Mouse (Mus musculus) MEL-GATA-1-ER (cell line): ENCODE results near the gene Dmrtc2.

Source experiments
- DNase-seq: peaks from one replicate; pipeline ENCODE4 v3.0.0-alpha.2; 2012; ENCODE audit warnings: low read depth; ENCODE audit errors: extremely low read depth

Gene Dmrtc2

DNA sequence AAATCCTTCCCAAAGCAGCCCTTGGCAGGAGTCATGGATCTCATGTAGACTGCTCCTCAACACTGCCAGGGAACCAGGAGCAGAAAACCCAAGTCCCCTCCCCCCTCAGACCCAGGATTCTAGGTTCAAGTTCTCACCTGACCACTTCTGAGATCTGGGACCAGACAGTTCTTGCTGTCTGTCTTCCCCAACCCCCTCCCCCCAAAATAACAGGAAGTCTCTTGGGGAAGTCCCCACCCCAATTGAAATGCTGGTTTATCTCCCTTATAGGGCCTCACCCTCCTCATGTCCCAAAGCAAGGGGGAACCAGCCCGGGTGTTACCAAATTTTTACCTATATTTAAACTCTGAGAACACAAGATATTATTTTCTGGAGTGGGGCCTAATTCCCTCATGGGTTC is 32.0 kb downstream of the Dmrtc2 start:
- DNase-seq = peak; percentile 78

DNA sequence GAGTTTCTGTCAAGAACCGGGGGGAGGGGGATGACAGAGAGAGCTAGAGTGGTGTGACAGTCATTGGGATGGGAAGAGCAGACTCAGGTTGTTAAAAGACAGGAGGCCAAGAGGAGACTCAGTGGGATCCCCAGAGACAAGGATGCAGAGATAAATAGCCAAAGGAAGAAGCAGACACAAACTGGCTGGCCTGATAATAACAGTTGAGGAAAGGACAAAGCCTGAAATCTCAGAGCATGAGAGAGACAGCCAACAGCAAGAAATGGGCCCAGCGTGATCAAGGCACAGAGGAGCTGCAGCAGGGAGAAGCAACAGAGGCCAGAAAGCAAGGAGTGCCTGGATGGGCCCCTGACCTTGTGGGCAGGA is 32.4 kb downstream of the Dmrtc2 start:
- DNase-seq = no peak

DNA sequence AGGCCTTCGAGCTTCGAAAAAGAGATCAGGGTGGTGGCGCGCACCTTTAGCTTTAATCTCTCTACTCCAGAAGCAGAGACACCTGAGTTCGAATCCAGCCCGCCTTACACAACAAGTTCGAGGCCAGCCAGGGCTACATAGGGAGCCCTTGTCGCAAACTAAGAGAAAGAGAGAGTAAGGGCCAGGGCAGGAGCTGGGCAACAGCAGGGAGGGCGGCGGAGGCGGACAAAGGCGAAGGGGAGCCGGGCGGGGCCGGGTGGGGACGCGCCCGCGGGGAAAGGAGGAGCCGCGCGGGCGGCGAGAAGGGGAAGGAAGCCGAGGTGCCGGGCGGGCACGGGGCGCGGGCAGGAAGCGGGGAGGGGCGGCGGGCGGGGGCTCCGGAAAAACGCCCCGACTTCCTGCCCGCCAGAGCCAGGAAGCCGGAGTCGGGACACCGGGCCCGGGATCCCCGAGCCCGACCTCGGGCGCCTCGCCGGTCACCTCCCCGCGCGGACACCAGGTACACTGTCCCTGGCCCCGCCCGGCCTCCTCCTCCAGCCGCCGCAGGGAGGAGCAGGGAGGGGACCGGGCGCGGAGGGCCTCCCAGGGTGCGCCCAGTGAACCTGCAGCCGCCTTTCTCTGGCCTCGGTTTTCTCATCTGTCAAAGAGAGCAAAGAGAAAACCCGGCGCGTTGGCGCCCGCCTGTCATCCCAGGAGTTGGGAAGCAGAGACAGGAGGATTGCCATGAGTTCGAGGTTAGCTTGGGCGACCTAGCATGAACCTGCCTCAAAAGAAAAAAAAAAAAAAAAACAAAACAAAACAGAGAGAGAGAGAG is 33.0 kb downstream of the Dmrtc2 start, which contains the start of gene Arhgef1:
Arhgef1 (plus strand) TSS at position 283 of the 814 bp plus-strand sequence.
- no peak for DNase-seq

DNA sequence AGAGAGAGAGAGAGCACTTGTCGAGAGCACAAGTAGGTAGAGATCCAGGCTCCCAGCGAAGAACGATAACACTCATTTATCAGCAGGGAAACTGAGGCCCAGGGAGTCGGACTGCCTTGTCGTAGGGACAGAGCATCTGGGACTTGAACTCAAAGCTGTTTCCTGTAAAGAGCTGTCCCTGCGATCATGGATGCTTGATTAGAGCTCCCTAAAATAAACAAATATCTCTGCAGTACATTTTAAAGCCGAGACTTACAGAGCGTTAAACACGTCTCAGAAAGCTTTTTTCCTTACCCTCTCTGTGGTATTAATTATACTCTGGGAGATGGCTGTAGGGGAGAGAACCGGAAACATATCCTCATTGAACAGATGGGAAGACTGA is 33.6 kb downstream of the Dmrtc2 start:
- no peak for DNase-seq

DNA sequence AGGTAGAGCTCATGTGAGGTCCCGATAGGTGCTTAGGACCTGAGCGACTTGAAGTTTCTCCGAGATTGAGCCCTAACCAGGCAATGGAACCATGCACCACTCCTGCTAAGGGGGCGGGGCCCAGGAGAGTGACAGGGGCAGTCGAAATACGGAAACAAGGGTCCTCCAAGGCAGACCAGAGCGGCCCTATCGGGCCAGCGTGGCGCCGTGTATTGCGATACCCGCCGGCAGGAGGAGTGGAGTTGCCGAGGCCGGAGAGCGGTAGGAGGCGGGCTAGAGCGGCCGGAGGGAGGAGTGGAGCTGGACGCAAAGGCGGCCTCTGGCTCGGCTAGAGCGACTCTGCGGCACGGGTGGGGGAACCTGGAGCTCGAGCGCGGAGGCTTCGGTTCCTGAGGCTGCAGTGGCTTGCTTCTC is 34.2 kb downstream of the Dmrtc2 start:
- DNase-seq = peak; percentile 93

DNA sequence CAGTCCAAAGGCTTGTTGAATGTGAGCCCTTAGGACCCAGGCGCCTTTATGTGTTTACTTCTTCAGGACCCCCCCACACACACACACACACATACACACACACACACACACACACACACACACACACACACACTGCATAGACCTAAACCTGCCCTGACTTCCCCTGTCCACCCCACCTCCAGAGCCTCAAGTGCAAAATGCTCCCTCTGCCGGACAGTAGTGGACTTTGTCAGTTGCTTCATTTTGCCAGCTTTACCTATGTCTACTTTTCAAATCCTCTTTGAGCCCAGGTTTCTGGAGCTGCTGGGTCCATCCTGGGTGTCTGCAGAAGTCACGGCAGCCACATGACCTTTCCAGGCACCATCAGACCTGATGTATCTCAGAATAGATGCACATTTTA is 35.1 kb downstream of the Dmrtc2 start:
- DNase-seq = no peak

DNA sequence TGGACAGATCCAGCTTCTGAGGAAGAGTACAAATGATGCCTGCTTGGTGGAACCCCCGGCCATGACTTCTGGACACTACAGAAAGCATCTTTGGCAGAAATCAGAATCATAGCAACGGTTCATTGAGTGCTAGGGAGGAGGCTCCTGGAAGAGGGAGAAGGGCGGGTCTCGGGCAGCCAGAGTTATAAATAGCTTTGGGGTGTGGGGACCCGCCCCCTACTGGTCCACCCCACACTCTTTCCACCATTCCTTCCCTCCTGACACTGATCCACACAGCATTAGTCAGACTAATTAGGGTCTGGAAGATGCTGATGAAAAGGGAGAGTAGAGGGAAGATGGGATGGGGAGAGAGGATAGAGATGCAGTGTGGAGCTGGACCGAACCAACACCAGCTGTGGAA is 36.7 kb downstream of the Dmrtc2 start:
- no peak for DNase-seq

DNA sequence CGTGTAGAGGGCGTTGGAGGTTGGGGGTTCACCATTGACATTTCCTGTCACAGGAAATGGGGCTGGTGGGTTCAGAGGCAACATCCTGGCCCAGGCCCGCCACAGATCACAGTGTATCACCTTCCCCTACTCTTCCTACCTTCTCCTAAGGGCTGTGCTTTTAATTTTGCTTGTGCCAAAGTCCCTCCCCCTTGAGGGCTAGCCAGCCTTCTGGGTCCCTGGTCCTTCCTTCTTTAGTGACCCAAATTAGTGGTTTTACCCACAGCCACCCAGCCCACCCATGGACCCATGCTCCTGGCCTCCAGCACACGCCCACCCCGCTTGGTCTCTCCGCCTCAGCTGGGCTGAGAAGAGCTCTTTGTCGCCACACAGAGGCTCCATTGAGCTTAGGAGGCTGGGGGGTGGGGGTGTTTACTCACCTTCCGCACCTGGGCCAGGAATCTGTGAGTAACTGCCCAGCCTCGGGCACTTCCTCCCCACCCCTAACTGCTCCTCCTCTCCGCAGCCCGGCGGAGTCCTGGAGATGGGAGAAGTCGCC is 37.4 kb downstream of the Dmrtc2 start:
- no peak for DNase-seq

DNA sequence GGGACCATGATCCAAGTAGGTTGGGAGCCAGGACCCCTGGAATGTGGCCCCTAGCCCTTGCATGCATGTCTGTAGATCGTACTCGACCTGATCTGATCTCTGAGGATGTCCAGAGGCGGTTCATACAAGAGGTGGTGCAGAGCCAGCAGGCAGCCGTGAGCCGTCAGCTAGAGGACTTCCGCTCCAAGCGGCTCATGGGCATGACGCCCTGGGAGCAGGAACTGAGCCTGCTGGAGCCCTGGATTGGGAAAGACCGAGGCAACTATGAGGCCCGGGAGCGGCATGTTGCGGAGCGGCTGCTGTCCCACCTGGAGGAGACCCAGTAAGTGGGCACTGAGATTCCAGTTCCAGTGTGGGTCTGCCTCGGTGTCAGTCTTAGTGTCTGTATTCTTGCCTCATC is 42.6 kb downstream of the Dmrtc2 start:
- DNase-seq = no peak

DNA sequence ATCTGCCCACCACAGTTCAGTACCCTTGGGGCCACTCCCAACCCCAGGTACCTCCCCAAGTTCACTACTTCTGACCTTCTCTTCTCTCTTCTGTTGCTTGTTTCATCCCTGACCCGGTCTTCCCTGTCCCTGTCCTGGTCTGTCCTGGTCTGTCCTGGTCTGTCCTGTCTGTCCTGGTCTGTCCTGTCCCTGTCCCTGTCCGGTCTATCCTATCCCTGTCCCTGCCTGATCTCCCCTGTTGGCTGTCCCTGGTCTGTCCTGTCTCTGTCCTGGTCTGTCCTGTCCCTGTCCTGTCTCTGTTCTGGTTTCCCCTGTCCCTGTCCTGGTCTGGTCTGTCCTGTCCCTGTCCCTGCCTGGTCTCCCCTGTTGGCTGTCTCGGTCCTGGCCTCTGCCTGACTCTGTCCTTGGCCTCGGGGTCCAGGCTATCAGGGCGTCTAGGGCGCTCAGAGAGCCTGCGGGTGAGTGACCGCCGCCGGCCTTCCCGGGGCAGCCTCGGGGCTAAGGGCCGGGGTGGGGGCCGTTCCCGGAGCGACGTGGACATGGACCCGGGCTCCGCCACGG is 49.0 kb downstream of the Dmrtc2 start:
- no peak for DNase-seq

DNA sequence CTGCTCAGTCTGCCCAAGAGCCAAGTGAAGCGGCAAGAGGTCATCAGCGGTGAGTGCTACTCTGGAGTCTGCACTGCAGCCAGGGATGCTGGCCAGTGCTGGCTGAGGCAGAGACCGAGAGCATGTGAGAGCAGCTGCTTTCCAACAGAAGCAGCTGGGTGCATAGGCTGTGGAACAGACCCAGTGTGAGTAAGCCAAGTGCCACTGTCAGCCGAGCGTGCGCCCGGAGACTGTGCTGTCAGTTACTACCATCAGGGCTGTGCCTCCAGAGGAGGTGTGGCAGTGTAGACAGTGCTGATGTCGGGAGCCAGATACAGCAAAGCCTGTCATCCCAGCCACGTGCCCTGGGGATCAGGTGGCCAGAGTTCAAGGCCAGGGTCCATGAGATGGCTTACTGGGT is 49.9 kb downstream of the Dmrtc2 start:
- no peak for DNase-seq
